22 mouse cellular contexts compared by ENCODE assay signal in genomic region chr13:34647751-34648150, GRCm38 (mm10). TPM values are rescaled to one million over a fixed set of nuclear protein-coding genes. Genes with fewer than 3 reads are reported as not detected.
DNase-seq lines count a peak whose midpoint lies in the region; ATAC-seq and TF ChIP-seq lines count a peak whose summit lies in the region.
"Had no signal": no experiment of that assay in that cellular context is flagged by ENCODE, and none has a peak within 500 bp of the region (broad histone marks: within the 10 kb centered on the region; RNA-seq: fewer than 3 reads in every experiment).

No protein-coding gene starts in this region.

- 0 out of 2 replicates have a peak, but pooled peaks have one; percentile 10 for TF ChIP-seq EP300 in heart, adult 2 months (IDR thresholded peaks at IDR 0.05; ENCODE audit: insufficient read depth, low read depth, low read length)

- no peak for TF ChIP-seq CTCF in heart, adult 2 months (IDR thresholded peaks at IDR 0.05)
- no peak for TF ChIP-seq CTCF in intestine, postnatal 0 days (IDR thresholded peaks at IDR 0.05; ENCODE audit: low read depth)

- H3K27ac ChIP-seq in heart, adult 2 months, result no peak overlapping the region
- no peak overlapping the region for H3K27ac ChIP-seq in heart, embryonic 11.5 days (ENCODE audit: low read depth, low read length)
- no peak overlapping the region; the same call in 1 of the 2 replicates for H3K27ac ChIP-seq in intestine, postnatal 0 days (ENCODE audit: low read depth, low read length)
- H3K27ac ChIP-seq in intestine, embryonic 16.5 days (ENCODE audit: low read length), result no peak overlapping the region
- 0 out of 2 replicates have a peak overlapping the region, but pooled peaks have one; percentile 6 for H3K27ac ChIP-seq in embryonic facial prominence, embryonic 10.5 days (replicated peaks)
- H3K27ac ChIP-seq: hindbrain, embryonic 13.5 days; left cerebral cortex, adult 2 months; liver, embryonic 14.5 days; neural tube, embryonic 15.5 days had no signal

- no peak for DNase-seq in heart, adult 2 months
- DNase-seq in kidney, postnatal 36 days, result peak; percentile 37 to 39
- no peak for DNase-seq in kidney, postnatal 10 days
- no peak for DNase-seq in embryonic facial prominence, embryonic 10.5 days (ENCODE audit: low spot score)
- no peak for DNase-seq in adrenal gland, adult 2 months
- DNase-seq: cerebellum, adult 11-12 months; cerebellum, postnatal 10 days; lung, postnatal 10 days; right cerebral cortex, adult 18-20 months; right cerebral cortex, postnatal 4 days; thymus, adult 18-20 months; thymus, postnatal 36 days had no signal

- intact Hi-C loops in heart, adult 2 months (cut with DNase I), result no loop called here

- H3K36me3 ChIP-seq in heart, adult 2 months (ENCODE audit: control insufficient read depth, insufficient read depth, low read length), result peaks cover 5% of the 10 kb centered on the region; the same call in 1 of the 2 replicates
- H3K36me3 ChIP-seq in heart, embryonic 11.5 days (ENCODE audit: control insufficient read depth, insufficient read depth, low read length), result no peaks in the 10 kb centered on the region
- H3K36me3 ChIP-seq in intestine, postnatal 0 days (ENCODE audit: control insufficient read depth, insufficient read depth), result peaks cover 11% of the 10 kb centered on the region; the same call in 1 of the 2 replicates
- no peaks in the 10 kb centered on the region for H3K36me3 ChIP-seq in intestine, embryonic 16.5 days (ENCODE audit: control insufficient read depth, insufficient read depth, low read length)
- H3K36me3 ChIP-seq in embryonic facial prominence, embryonic 10.5 days (replicated peaks), result no peaks in the 10 kb centered on the region
- H3K36me3 ChIP-seq: hindbrain, embryonic 13.5 days; neural tube, embryonic 15.5 days had no signal

- H3K27me3 ChIP-seq in heart, adult 2 months (ENCODE audit: control insufficient read depth, insufficient read depth, low read length), result no peaks in the 10 kb centered on the region
- peaks cover 4% of the 10 kb centered on the region; the same call in 1 of the 2 replicates for H3K27me3 ChIP-seq in heart, embryonic 11.5 days (ENCODE audit: control insufficient read depth, insufficient read depth, low read length)
- H3K27me3 ChIP-seq in intestine, postnatal 0 days (replicated peaks; ENCODE audit: control insufficient read depth, insufficient read depth, low read length), result no peaks in the 10 kb centered on the region
- H3K27me3 ChIP-seq in intestine, embryonic 16.5 days (replicated peaks; ENCODE audit: control insufficient read depth, insufficient read depth, low read length), result 0 out of 2 replicates have a peak, but pooled peaks cover 2% of the 10 kb centered on the region
- peaks cover 38% of the 10 kb centered on the region for H3K27me3 ChIP-seq in embryonic facial prominence, embryonic 10.5 days (replicated peaks; ENCODE audit: low read depth, poor library complexity, severe bottlenecking)

- ATAC-seq in heart, embryonic 11.5 days (replicated peaks; ENCODE audit: insufficient number of reproducible peaks, low FRiP score, low TSS enrichment), result no peak
- ATAC-seq in intestine, postnatal 0 days, result no peak
- ATAC-seq in intestine, embryonic 16.5 days, result no peak
- ATAC-seq: inflammation-experienced regulatory T-cells, adult 6 months had no signal

- no peak overlapping the region for H3K9ac ChIP-seq in heart, adult 2 months (ENCODE audit: low read depth, low read length)
- H3K9ac ChIP-seq in heart, embryonic 11.5 days (ENCODE audit: low read depth, low read length), result no peak overlapping the region
- H3K9ac ChIP-seq in intestine, postnatal 0 days (ENCODE audit: low read depth, low read length), result no peak overlapping the region
- no peak overlapping the region for H3K9ac ChIP-seq in intestine, embryonic 16.5 days (ENCODE audit: low read depth, low read length)
- H3K9ac ChIP-seq: hindbrain, embryonic 13.5 days; liver, embryonic 14.5 days; neural tube, embryonic 15.5 days had no signal

- no peak overlapping the region for H3K4me2 ChIP-seq in heart, embryonic 11.5 days
- peak overlapping the region; percentile 89 for H3K4me2 ChIP-seq in intestine, postnatal 0 days (replicated peaks; ENCODE audit: low read depth)
- H3K4me2 ChIP-seq in intestine, embryonic 16.5 days (ENCODE audit: low read depth, low read length), result no peak overlapping the region
- H3K4me2 ChIP-seq: hindbrain, embryonic 13.5 days; midbrain, embryonic 11.5 days; neural tube, embryonic 15.5 days had no signal

- 28% methylated on average over 4 of the region's 4 CpGs for WGBS in heart, adult 2 months
- 62% methylated on average over 4 of the region's 4 CpGs for WGBS in heart, embryonic 11.5 days (ENCODE audit: insufficient replicate concordance)
- WGBS in intestine, postnatal 0 days, result 65% methylated on average over 4 of the region's 4 CpGs
- 72% methylated on average over 4 of the region's 4 CpGs for WGBS in intestine, embryonic 16.5 days
- 66% methylated on average over 4 of the region's 4 CpGs for WGBS in embryonic facial prominence, embryonic 10.5 days

- no peak for TF ChIP-seq POLR2A in heart, adult 2 months (IDR thresholded peaks at IDR 0.05; ENCODE audit: insufficient read depth, low read depth, low read length)

- no peak overlapping the region for H3K4me3 ChIP-seq in heart, adult 2 months
- H3K4me3 ChIP-seq in heart, embryonic 11.5 days (ENCODE audit: low read depth, low read length), result no peak overlapping the region
- H3K4me3 ChIP-seq in intestine, postnatal 0 days (ENCODE audit: low read depth, low read length), result no peak overlapping the region
- no peak overlapping the region for H3K4me3 ChIP-seq in intestine, embryonic 16.5 days (ENCODE audit: low read length)
- no peak overlapping the region for H3K4me3 ChIP-seq in embryonic facial prominence, embryonic 10.5 days
- H3K4me3 ChIP-seq: hindbrain, embryonic 13.5 days; left cerebral cortex, adult 2 months; neural tube, embryonic 15.5 days had no signal

- H3K9me3 ChIP-seq in heart, embryonic 11.5 days (replicated peaks; ENCODE audit: control insufficient read depth, low read length), result no peaks in the 10 kb centered on the region
- no peaks in the 10 kb centered on the region for H3K9me3 ChIP-seq in intestine, postnatal 0 days (ENCODE audit: control insufficient read depth)
- no peaks in the 10 kb centered on the region for H3K9me3 ChIP-seq in intestine, embryonic 16.5 days (ENCODE audit: control insufficient read depth, low read length)
- H3K9me3 ChIP-seq in embryonic facial prominence, embryonic 10.5 days, result no peaks in the 10 kb centered on the region
- H3K9me3 ChIP-seq: hindbrain, embryonic 13.5 days; neural tube, embryonic 15.5 days had no signal

- H3K79me2 ChIP-seq in heart, adult 2 months (replicated peaks; ENCODE audit: control insufficient read depth, insufficient read depth, low read length), result no peaks in the 10 kb centered on the region

- H3K4me1 ChIP-seq in heart, adult 2 months (ENCODE audit: control insufficient read depth, insufficient read depth, low read length), result peaks cover 28% of the 10 kb centered on the region
- peaks cover 10% of the 10 kb centered on the region; the same call in 1 of the 2 replicates for H3K4me1 ChIP-seq in heart, embryonic 11.5 days (ENCODE audit: control insufficient read depth, insufficient read depth, low read length)
- H3K4me1 ChIP-seq in intestine, postnatal 0 days (replicated peaks; ENCODE audit: control insufficient read depth, insufficient read depth, low read length), result peaks cover 4% of the 10 kb centered on the region; the same call in 1 of the 2 replicates
- H3K4me1 ChIP-seq in intestine, embryonic 16.5 days (ENCODE audit: control insufficient read depth, insufficient read depth, low read length), result peaks cover 12% of the 10 kb centered on the region
- peaks cover 40% of the 10 kb centered on the region for H3K4me1 ChIP-seq in embryonic facial prominence, embryonic 10.5 days

RNA-seq across cellular contexts. Expression of gene Pxdc1, which starts 5.5 kb away (rescaled TPM):
- total RNA-seq in heart, adult 2 months (2021), result 10 to 100 TPM; 12.9 to 15.4 TPM
- polyA plus RNA-seq in heart, adult 2 months (2012; rRNA removed), result 12.8 and 13.9 TPM in 2 replicates
- polyA plus RNA-seq in heart, embryonic 11.5 days (2014; fragmentation: Nextera tagmentation; extraction: Ambion mirVana), result 14.4 and 16.6 TPM in 2 replicates
- polyA plus RNA-seq in intestine, postnatal 0 days (2015; fragmentation: Nextera tagmentation; extraction: Ambion mirVana), result 71.3 and 80.4 TPM in 2 replicates
- 22.6 and 25.6 TPM in 2 replicates for polyA plus RNA-seq in intestine, embryonic 16.5 days (2015; fragmentation: Nextera tagmentation; extraction: Ambion mirVana)
- polyA plus RNA-seq in embryonic facial prominence, embryonic 10.5 days (2016; fragmentation: Nextera tagmentation; extraction: Ambion mirVana), result 4.1 TPM in 2 replicates
- total RNA-seq in adrenal gland, adult 2 months (2021), result 1 to 10 TPM; 3.3 to 3.4 TPM
- polyA plus RNA-seq in adrenal gland, adult 2 months (2012; rRNA removed), result 5.3 and 9.1 TPM in 2 replicates
- total RNA-seq: megakaryocyte progenitor cell, adult 5-6 weeks had no signal

Comparison
In these comparisons a context has a peak if more than half of its experiments do, and no peak if none do; other contexts are left out.
1. DNase-seq: peak in kidney, postnatal 36 days (2 of 2); none in heart, adult 2 months (0 of 2), kidney, postnatal 10 days (single experiment), embryonic facial prominence, embryonic 10.5 days (single experiment) and adrenal gland, adult 2 months (single experiment).